Mouse (Mus musculus): ENCODE data around the gene Stau1.

The Stau1 gene

DNA sequence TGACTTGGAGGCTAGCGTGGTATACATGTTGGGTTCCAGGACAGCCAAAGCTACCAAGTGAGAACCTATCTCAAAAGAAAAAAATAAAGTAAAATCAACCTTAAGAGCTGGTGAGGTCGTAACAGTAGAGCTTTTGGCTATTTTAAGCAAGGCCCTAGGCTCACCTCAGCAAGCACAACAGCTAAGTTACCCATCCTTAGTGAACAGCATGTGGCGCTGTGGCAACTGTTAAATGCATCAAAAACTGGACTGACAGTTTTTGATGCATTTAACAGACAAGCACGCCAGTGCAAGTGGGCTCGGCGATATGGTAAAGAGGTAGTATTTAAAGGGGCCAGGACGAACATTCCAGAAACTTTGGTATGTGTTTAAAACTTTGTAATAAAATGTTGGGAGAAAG, 5.2 kb downstream of the Stau1 start:
- in situ Hi-C loops (cut with MboI, MseI), result no loop called here

DNA sequence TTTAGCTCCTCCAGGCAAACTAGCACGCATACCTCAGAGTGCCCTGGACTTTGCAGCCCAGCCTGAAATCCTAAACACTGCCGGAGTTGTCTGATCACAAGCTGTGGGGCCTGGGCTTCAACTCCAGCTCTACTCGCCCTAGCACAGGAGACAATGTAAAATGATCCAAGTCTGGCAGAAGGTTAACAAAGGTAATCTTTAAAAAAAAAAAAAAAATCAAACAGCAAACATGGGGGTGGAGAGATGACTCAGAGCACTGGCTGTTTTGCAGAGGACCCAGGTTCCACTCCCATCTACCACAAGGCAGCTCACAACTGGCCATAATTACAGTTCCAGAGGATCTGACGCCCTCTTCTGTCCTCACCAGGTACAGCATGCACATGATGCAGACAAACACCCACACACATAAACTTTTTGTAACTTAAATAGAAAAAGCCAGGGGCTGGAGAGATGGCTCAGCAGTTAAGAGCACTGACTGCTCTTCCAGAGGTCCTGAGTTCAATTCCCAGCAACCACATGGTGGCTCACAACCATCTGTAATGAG, 12.7 kb downstream of the Stau1 start:
- in situ Hi-C loops (cut with MboI, MseI), result no loop called here

DNA sequence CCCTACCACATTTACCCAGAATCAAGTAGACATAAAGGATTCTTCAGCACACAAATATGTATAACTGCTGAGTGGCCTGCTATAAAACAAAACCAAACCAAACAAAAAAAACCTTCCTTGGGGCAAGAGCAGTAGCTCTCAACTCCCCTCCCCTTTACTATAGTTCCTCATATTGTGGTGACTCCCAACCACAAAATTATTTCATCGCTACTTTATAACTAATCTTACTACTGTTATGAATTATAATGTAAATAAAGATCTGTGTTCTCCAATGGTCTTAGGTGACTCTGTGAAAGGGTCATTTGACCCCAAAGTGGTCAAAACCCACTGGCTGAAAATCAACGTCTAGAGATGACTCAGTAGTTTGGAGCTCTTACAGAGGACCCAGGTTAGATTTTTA, 15.9 kb downstream of the Stau1 start:
- in situ Hi-C loops (cut with MboI, MseI), result no loop called here

DNA sequence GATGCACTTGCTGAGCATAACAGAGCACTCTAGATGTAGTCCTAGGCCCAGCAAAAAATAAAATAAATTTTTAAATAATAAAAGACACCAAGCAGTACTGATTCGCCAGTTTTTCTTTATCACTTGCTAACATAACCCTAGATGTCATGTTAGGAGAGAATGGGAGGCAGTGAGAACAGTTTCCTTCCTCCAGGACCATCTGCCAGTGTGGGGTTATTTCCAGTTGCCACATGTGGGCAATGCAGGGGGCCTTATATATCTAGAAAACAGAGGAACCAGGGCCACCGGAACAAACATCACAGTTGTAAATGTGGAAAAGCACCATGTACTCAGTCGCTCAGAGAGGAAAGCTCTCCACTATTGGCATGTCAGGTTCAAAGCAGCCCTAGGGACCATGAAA, 18.6 kb downstream of the Stau1 start:
- in situ Hi-C loops (cut with MboI, MseI), result no loop called here

DNA sequence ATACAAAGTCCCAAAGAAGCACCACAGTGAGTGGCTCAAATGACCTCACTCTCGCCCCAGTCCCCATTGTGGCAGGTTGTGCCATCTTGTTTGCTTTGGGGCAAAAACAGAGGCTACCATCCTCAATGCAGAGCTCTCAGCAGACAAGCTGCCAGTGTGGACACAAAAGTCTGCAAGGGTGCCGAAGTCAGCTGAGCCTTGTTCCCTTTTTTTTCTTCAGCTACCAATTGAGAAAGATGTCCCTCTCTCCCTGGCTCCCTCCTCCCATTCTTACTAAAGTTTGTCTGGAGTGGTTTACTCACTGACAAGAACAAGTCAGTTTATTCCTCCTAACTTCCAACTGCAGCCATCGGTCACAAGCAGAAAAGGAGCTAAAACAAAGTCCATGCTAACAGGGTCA, 19.7 kb downstream of the Stau1 start:
- in situ Hi-C loops (cut with MboI, MseI), result no loop called here

DNA sequence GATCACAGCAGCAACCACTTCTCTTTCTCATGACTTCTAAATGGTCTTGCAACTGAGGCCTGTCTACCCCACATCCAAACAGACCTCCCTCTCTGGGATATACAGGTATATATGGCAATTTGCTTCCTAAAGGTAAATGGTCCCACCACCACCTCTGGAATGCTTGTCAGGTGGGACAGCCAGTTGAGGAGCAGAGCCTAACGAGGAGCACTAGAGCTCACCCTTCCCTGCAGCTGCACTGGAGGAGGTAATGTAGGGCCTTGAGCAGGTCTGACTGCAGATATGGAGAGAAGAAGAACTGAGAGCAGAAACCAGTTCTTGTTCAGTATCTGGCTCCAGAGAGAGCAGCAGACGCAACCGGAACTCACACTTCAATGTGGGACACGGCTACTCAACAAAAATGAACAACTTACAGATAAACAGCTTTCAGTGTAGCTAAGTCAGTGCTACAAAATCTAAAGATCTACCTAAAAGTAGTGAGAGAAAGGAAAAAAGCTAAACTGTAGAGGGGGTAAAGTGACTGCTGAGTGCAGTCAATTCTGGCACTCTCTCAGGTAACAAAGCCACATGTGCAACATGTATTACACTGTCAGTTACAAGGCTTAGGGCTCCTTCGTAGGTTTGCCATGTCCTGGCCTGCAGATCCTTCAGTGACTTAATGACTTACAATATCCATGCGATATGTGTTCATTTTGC, 21.8 kb downstream of the Stau1 start:
- in situ Hi-C loops (cut with MboI, MseI), result no loop called here

DNA sequence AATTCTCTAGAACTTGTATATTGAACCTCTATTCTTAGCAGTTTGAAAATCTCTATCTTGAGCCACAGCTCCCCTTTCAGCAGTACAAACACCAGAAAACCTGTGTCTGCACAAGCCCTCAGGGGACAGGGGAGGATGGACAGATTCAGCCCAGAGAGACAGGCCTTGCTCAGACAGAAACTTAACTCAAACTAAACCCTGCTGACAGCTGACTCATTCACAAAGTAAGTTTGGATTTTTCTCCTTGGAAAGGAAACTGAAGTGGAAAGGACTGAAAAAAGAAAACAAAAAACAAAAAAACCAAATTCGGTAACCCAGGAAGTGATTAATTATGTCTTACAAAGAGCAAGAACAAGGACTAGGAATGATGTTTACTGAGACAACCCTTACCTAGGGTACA, 22.9 kb downstream of the Stau1 start:
- in situ Hi-C loops (cut with MboI, MseI), result no loop called here

DNA sequence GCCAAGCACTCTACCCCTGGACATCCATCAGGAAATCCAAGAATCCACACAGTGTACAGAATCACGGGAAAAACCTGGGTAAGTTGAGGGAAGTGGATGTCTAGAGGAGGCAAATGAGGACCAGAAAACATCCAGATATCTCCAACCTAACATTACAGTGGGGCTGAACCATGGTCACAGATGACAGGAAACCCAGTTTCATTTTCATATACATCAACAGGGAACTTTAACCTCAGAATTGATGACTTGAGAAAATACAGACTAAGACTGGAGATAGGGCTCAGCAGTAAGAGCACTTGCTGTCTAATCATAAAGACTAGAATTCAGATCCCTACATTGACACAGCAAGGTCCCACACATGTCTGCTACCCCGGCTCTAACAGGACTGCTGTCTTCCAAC, 31.3 kb downstream of the Stau1 start:
- in situ Hi-C loops (cut with MboI, MseI), result no loop called here

DNA sequence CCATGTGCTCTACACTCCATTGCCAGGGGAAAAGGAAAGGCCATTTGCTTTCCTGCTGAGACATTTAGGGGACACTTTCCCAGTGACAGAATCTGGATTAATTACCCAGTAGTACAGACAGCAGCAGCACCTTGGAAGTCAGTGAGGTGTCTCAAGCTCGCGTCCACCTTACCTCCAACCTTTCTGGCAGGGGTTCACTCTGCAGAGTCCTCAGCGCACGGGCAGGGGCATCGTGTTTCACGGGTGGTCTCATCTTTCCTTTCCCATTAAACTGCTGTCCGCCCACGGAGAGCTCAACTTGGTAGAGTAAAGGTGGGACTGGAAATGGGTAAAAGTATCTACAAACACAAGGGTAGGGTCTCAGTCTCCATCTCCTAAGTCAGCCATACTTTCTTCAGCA, 32.8 kb downstream of the Stau1 start:
- in situ Hi-C loops (cut with MboI, MseI), result no loop called here

DNA sequence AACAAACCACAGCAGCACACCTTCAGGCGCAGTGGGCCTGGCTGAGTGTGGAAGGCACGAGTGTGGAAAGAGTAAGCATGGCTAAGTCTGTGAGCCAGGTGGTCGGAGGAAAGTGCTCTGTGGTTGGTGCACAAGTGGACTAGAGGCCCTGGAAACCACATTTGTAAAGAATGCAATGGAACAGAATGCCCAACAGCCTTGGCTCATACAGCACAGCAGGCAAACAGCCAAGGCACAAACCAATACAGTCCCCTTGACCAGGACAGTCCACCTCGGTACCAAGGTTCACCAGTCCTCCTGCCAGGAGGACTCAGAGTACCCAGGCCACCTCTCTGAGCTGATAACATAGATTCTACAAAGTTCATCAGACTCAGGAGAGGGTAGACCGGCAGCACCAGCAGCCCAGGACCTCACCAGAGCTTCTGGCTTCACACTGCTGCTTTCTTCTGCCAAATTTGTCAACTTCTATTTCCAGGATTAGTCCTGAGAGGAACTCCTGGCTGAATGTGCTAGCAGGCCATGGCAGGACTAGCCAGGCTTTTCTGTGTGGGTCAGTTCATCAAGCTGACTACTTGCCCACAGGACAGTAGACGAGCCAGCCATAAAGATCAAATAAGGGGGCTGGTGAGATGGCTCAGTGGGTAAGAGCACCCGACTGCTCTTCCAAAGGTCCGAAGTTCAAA, 35.3 kb downstream of the Stau1 start:
- in situ Hi-C loops (cut with MboI, MseI), result no loop called here

DNA sequence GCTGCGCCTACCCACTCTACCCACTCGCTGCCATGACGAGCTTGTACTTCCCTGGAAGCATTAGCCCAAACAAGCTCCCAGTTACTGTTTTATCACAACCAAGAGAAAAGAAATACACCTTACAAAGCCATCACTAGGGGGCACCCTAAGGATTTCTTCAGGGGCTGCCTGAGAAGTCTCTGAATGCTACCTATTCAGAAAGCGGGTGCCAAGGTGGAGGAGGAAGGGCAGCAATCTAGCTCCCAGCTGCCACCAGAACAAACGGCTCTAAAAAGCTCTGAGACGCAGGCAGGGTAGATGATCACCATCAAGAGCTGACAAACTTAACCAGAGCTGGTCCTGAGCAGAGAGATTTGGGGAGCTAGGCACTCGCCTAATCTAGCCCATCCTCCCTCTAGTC, 39.3 kb downstream of the Stau1 start:
- in situ Hi-C loops (cut with MboI, MseI), result loop anchor here (5.0 kb wide), 1 partner anchor 45 kb away; no protein-coding TSS in a partner anchor

DNA sequence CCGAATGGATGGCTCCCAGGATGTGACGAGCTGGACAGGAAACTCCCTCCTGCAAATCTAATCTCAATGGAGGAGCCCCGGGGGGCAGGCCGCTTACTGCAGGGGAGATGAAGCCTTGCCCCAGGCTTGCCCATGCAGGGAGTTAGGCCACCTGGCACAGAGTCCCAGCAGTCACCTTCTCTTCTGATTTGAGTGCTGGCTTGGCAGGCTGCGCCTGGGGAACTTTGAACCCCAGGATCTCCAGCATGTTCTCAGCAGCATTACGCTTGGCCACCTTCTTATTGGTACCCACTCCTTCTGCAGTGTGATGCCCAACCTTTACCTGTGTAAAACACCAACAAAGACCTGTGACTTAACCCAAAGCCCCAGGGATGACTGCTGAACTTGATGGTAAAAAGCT, 43.9 kb downstream of the Stau1 start:
- in situ Hi-C loops (cut with MboI, MseI), result no loop called here

DNA sequence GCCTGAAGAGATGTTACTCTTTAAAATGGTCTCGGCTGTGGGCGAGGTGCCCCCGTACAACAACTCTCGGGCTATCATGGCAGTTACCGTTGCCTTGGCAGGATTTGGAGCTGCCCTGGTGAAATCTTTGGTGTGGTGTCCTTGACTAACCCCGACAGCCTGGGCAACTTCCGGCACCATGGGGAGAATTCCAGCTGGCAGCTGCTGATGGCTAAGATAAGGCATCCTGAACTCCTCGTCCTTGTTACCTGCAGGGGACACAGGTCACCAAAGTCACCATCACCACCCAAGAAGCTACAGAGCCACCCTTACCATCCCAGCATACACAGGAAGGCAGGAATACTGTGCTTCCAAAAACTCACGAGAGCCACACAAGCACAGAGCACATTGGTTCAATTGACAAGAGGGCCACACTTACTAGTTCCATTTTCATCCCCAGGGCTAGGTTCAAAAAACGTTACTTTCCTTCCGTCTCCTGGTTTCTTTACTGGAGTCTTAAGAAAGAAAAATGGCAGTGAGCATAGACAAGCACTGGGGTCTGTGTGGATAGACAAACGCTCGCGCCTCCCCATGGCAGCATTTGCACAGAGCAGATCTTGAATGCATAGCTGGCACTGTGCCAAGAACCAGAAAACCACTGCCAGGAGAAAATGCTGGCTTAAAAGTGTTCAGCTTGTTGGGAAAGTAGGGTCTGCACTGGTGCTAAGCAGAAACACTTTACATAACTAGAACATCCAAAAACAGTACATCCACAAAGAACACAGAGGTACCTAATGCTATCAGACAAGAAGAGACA, 45.0 kb downstream of the Stau1 start:
- in situ Hi-C loops (cut with MboI, MseI), result no loop called here

DNA sequence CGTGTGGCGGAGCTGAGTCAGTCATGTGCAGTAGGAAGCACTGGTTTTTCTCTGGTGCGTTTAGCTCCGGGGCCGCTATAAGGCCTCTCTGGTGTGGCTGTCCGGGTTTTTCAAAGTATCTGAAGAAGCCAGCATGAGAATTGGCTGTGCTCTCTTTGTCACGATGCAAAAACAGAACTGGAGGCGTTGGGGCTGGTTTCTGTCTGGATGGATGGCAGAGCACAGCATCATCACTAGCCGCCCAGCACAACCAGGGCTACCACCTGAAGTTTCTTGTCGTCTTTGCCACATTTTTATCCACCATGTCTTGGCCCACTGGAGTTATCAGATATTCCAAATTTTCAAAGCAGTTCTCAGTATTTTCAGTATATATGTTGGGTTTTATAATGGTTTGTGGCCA, 47.2 kb downstream of the Stau1 start:
- in situ Hi-C loops (cut with MboI, MseI), result no loop called here

DNA sequence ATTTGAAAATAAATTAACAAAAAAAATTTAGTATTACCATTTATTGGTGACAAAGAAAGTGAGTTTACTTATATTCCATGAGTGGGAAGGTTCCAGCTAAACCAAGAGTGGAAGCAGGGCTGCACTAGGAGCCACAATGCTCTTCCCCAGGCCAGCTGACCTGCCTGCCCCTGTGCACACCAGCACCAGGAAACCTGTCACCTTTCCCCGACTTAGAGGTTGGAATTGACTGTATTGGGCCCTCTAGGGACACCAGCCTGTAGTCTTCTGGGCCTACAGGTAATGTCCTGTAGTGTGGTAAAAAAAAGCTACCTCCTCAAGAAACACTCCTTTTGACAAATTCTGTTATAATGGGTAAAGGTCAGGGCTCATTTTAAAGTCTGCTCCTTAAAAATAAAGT, 47.9 kb downstream of the Stau1 start:
- in situ Hi-C loops (cut with MboI, MseI), result no loop called here

DNA sequence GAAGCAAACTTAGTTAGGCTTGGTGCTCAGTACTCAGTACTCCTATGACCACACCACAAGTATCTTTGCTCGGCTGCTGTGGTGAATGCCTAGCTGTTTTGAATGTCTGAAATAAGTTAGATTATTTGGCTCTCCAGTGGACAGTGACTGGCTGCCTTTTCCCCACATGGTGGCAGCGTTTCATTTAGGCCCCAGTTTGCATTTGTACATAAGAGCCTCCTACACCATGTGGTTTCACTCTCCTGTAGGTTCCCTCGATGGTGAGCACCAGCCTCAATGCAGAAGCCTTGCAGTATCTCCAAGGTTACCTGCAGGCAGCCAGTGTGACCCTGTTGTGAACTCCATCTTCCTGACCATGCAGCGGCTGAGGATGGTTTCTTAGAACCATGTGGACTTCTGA, 50.6 kb downstream of the Stau1 start:
- in situ Hi-C loops (cut with MboI, MseI), result no loop called here

DNA sequence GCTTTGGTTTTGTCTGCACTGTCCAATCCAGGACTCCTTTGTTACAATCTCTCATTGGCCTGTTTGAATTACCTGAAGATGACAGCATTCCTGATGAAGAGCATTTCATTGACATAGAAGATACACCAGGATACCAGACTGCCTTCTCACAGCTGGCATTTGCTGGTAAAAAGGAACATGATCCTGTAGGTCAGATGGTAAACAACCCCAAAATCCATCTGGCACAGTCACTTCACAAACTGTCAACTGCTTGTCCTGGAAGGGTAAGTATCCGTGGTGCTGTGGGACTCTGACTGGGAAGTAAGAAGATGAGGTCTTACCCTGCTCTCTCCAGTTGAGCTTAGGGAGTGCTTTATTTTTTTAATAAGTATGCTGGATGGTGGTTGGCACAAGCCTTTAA, 51.8 kb downstream of the Stau1 start:
- in situ Hi-C loops (cut with MboI, MseI), result no loop called here

DNA sequence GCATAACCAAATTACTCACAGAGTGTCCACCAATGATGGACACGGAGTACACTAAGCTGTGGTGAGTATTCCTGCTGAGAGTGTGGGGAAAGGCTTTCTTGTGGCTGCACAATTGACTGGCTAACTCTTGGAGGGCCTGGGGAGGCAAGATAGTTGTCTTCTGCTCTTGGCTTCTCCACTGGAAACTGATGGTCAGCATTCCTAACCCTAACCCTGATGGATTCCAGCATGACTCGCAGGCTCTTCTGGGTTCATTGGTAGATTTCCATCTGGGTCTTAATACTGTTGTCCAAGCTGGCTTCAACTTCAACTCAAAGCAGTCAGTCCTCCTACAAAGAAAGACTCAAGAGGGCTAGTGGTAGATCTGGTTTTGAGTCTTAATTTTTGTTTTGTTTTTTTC, 53.0 kb downstream of the Stau1 start:
- in situ Hi-C loops (cut with MboI, MseI), result no loop called here

DNA sequence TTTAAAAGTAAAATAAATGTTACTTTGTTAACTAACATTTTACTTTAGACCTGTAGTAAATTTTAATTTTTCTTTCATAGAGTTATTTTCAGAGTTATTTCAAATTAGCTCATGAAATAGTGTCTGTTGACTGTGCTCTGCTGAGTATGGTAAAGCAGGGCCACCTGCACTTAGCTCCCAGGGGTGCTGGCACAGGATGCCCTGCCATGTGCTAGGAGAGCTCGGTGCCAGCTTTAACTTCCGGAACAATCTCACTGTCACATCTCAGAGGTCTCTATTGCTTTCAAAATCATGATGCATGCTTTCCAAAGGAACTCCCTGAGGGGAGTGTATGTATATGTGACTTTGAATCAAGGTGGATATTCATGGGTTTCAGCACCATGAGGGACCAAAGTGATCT, 59.9 kb downstream of the Stau1 start:
- in situ Hi-C loops (cut with MboI, MseI), result no loop called here

DNA sequence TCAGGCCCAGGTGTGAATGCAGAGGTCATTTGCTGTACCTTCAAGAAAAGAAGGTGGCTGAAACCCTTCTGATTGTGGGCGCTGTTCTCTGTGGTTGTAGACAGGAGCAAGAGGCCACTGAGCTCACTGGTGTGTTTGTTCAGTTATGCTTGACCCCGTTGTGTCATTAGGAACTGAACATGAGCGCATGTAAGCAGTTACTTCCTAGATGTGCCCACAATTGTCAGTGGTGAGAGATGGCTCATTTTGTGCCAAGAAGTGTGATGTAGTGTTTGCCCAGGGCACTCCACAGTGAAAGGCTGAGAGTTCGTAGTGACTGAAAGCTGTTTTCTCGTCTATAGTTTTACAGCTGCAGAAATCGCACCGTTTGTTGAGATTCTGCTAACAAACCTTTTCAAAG, 60.5 kb downstream of the Stau1 start:
- in situ Hi-C loops (cut with MboI, MseI), result no loop called here

DNA sequence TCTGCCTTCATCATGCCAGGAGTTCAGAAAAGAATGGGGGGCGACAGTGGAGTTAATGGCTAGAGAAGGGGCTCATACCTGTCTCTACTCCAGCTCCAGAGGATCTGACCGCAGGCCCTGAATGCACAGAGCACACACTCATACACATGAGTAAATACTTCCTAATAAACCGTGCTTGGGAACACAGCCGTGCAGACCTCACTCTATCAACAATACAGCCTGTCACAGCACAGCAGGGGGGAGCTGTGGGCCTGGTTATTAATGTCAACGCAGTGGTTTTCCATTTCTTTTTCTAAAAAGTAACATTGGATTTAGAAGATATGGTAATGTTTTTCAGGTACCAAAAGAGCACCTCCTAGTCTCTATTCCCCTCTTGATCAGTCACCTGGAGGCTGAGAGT, 61.7 kb downstream of the Stau1 start:
- in situ Hi-C loops (cut with MboI, MseI), result no loop called here

DNA sequence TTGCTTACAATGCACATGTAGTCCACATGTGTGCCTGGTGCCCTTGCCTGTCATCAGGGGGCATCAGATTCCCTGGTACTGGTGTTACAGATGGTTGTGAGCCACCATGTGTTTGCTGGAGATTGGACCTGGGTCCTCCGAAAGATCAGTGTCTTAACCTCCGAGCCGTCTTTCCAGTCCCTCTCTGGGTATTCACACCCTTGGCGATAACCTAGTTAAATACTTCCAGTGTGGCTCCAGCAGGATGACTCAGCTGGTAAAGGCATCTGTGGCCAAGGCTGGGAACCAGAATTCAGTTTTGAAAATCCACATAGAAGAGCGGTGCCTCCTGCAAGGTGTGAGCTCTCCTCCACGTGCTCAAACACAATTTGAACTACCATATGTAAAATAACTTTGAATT, 62.2 kb downstream of the Stau1 start:
- in situ Hi-C loops (cut with MboI, MseI), result no loop called here

DNA sequence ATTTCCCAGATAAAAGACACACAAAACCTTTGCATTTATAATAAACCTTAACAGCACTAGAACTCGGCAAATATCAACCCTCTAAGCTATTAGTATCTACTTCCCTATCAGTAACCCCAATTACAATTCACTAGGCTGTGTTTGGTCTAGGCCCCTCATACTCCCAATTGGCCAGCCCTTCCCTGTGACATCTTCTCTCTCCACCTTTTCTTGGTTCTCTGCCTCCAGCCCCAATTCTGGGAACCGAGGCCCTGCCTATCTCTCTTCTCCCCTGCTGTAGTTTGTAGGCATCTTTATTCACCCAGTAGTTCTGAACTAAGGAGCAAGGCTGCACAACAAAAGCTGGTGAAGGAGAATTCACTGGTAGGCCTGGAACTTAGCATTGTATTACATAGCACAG, 72.1 kb downstream of the Stau1 start:
- in situ Hi-C loops (cut with MboI, MseI), result no loop called here
